Mouse (Mus musculus) liver, adult 2 months (tissue): ENCODE data around the gene Ccdc30.

ENCODE experiments used
- CTCF ChIP-seq: fragments of 200-500 bp; IDR thresholded peaks from 2 replicates; pipeline ENCODE4 v1.5.1; 2011; ENCODE audit warnings: low read depth, low read length, control low read depth
- POLR2A ChIP-seq: fragments of 200-500 bp; IDR thresholded peaks from 2 replicates; pipeline ENCODE4 v1.6.1; 2011; ENCODE audit warnings: low read length, control low read depth; ENCODE audit not compliant: insufficient read depth; ENCODE audit errors: extremely low read depth

GRCm38 (mm10) chr4:119441836-119442235 is 26.5 kb upstream of the Ccdc30 start:
- TF ChIP-seq CTCF (no peak), POLR2A (no peak)
